In genomic region chr7:31051321-31052021, GRCm38 (mm10) we compare ENCODE assay signal across 8 mouse cellular contexts. TPM values are rescaled to one million over a fixed set of nuclear protein-coding genes. Genes with fewer than 3 reads are reported as not detected.
DNase-seq lines count a peak whose midpoint lies in the region; ATAC-seq and TF ChIP-seq lines count a peak whose summit lies in the region.

Gene Fxyd7 (minus strand): TSS chr7:31051467.

- intact Hi-C loops in left cerebral cortex, postnatal 36 days (cut with DNase I) = loop anchor here (5.0 kb wide), 1 partner anchor 94 kb away; the partner anchor contains the start of gene Usf2

- TF ChIP-seq CTCF in stomach, postnatal 0 days (IDR thresholded peaks at IDR 0.05; ENCODE audit: low read depth) = no peak

- H3K27ac ChIP-seq in forebrain, embryonic 16.5 days (ENCODE audit: low read length) = no peak within 1 kb of the TSS
- H3K27ac ChIP-seq in stomach, postnatal 0 days (replicated peaks) = no peak within 1 kb of the TSS

- H3K9ac ChIP-seq in forebrain, embryonic 16.5 days (replicated peaks; ENCODE audit: low read depth, low read length) = peak within 1 kb of the TSS; percentile 37
- H3K9ac ChIP-seq in stomach, postnatal 0 days (ENCODE audit: low read length) = no peak within 1 kb of the TSS

- H3K9me3 ChIP-seq in forebrain, embryonic 16.5 days (ENCODE audit: control insufficient read depth, low read length) = no peaks in the 10 kb centered on the region
- no peaks in the 10 kb centered on the region for H3K9me3 ChIP-seq in stomach, postnatal 0 days (ENCODE audit: control insufficient read depth, low read length)

- no peaks in the 10 kb centered on the region for H3K36me3 ChIP-seq in forebrain, embryonic 16.5 days (ENCODE audit: control insufficient read depth, insufficient read depth)
- H3K36me3 ChIP-seq in stomach, postnatal 0 days (ENCODE audit: control insufficient read depth, insufficient read depth, low read length) = no peaks in the 10 kb centered on the region

- under 1% methylated on average over 26 of the region's 28 CpGs for WGBS in forebrain, embryonic 16.5 days
- WGBS in stomach, postnatal 0 days = 6% methylated on average over 26 of the region's 28 CpGs

- TF ChIP-seq EP300 in stomach, postnatal 0 days (optimal IDR thresholded peaks at IDR 0.05) = no peak

- peak within 1 kb of the TSS; percentile 38 for H3K4me3 ChIP-seq in forebrain, embryonic 16.5 days (replicated peaks; ENCODE audit: low read length)
- H3K4me3 ChIP-seq in stomach, postnatal 0 days (ENCODE audit: low read depth, low read length) = 0 out of 2 replicates have a peak within 1 kb of the TSS, but pooled peaks have one; percentile 2

- DNase-seq in layer of hippocampus, adult 18-20 months (ENCODE audit: low spot score in 2 of 2) = no peak
- DNase-seq in layer of hippocampus, adult 11-12 months (ENCODE audit: low spot score) = no peak
- DNase-seq in cerebellum, adult 9-10 months = peak; percentile 70
- peak in 1 of 2 experiments; percentile 49 for DNase-seq in left cerebral cortex, postnatal 36 days (ENCODE audit: low spot score in 2 of 2)
- DNase-seq in stomach, postnatal 0 days (ENCODE audit: low spot score) = no peak
- DNase-seq in adrenal gland, postnatal 4 days (ENCODE audit: low spot score in 2 of 2) = no peak
- DNase-seq in urinary bladder, postnatal 36 days (ENCODE audit: low spot score in 2 of 2) = no peak

- H3K4me1 ChIP-seq in forebrain, embryonic 16.5 days (replicated peaks; ENCODE audit: control insufficient read depth, insufficient read depth, low read length) = peaks cover 37% of the 10 kb centered on the region
- H3K4me1 ChIP-seq in stomach, postnatal 0 days (replicated peaks; ENCODE audit: control insufficient read depth, insufficient read depth) = peaks cover 3% of the 10 kb centered on the region

- peak; percentile 22; the same call in 1 of the 2 replicates for ATAC-seq in forebrain, embryonic 16.5 days
- no peak for ATAC-seq in stomach, postnatal 0 days (ENCODE audit: low FRiP score, low TSS enrichment)

- peak within 1 kb of the TSS; percentile 58 for H3K4me2 ChIP-seq in forebrain, embryonic 16.5 days (ENCODE audit: low read length)
- H3K4me2 ChIP-seq in stomach, postnatal 0 days (replicated peaks; ENCODE audit: low read depth) = peak within 1 kb of the TSS; percentile 54

- H3K27me3 ChIP-seq in forebrain, embryonic 16.5 days (replicated peaks; ENCODE audit: control insufficient read depth, insufficient read depth, low read length) = peaks cover 30% of the 10 kb centered on the region
- H3K27me3 ChIP-seq in stomach, postnatal 0 days (ENCODE audit: control insufficient read depth, insufficient read depth, low read length) = 0 out of 2 replicates have a peak, but pooled peaks cover 3% of the 10 kb centered on the region

RNA-seq across cellular contexts. Expression of gene Fxyd7, which starts in this region (rescaled TPM):
- total RNA-seq in layer of hippocampus, adult 18-20 months (2021) = 100 to 1,000 TPM in 1 of 2 experiments, 10 to 100 TPM in 1; 87.4 to 103 TPM
- polyA plus RNA-seq in forebrain, embryonic 16.5 days (2015; fragmentation: Nextera tagmentation; extraction: Ambion mirVana) = 51.0 and 95.0 TPM in 2 replicates
- 100 to 1,000 TPM; 184 to 245 TPM for total RNA-seq in left cerebral cortex, postnatal 36 days (2021)
- polyA plus RNA-seq in stomach, postnatal 0 days (2015; fragmentation: Nextera tagmentation; extraction: Ambion mirVana) = 19.9 and 20.3 TPM in 2 replicates
- 10 to 100 TPM in 1 of 2 experiments, 1 to 10 TPM in 1; 8.9 to 13.3 TPM for total RNA-seq in adrenal gland, postnatal 4 days (2021)

Comparison
In these comparisons a context has a peak if more than half of its experiments do, and no peak if none do; other contexts are left out.
1. RNA of gene Fxyd7 (total RNA-seq): 184 to 245 TPM in left cerebral cortex, postnatal 36 days and 87.4 to 103 TPM in layer of hippocampus, adult 18-20 months; 8.9 to 13.3 TPM in adrenal gland, postnatal 4 days; every median in the first group is over 4 times any median in the second.